Mouse (Mus musculus) cerebellum, adult 2 months (tissue): ENCODE data around the gene Ganc. TPM values are rescaled to one million over a fixed set of nuclear protein-coding genes. Genes with fewer than 3 reads are reported as not detected.

ENCODE experiments used
- DNase-seq, 2 experiments: peaks; one replicate each; pipeline ENCODE4 v3.0.0; 2021
- H3K27ac ChIP-seq: fragments of 200-500 bp; 2 replicates; pipeline ENCODE4 v1.5.1; 2012; ENCODE audit warnings: low read length, control low read depth, inconsistent platforms; ENCODE audit not compliant: insufficient read depth
- H3K27me3 ChIP-seq: fragments of 200-500 bp; 2 replicates; pipeline ENCODE4 v1.6.1; 2012; ENCODE audit warnings: inconsistent platforms, mild to moderate bottlenecking, low read length, moderate library complexity; ENCODE audit not compliant: control insufficient read depth, insufficient read depth
- H3K4me1 ChIP-seq: fragments of 200-500 bp; 2 replicates; pipeline ENCODE4 v1.6.1; 2011; ENCODE audit warnings: low read length; ENCODE audit not compliant: control insufficient read depth, insufficient read depth
- H3K4me3 ChIP-seq: fragments of 200-500 bp; replicated peaks from 2 replicates; pipeline ENCODE3; 2011; ENCODE audit warnings: mild to moderate bottlenecking, low read depth, low read length, control low read depth; ENCODE audit not compliant: insufficient read depth
- CTCF ChIP-seq: fragments of 200-500 bp; IDR thresholded peaks from 2 replicates; pipeline ENCODE4 v1.5.1; 2011; ENCODE audit warnings: low read depth, mild to moderate bottlenecking, control low read depth, low read length, moderate library complexity, borderline replicate concordance; ENCODE audit not compliant: insufficient read depth
- POLR2A ChIP-seq: fragments of 200-500 bp; IDR thresholded peaks from 2 replicates; pipeline ENCODE4 v1.6.1; 2011; ENCODE audit warnings: low read length, control low read depth, borderline replicate concordance; ENCODE audit not compliant: insufficient read depth
- WGBS: fragments of 180-500 bp; shearing (Covaris S2); methylation state at CpG from one replicate; pipeline ENCODE4 v1.1.7; 2018; 5-methylcytosine and 5-hydroxymethylcytosine counted together
- polyA plus RNA-seq: library from polyadenylated mRNA; depleted of rRNA; stranded (reverse); fragments of >200 nt; gene quantifications from 2 replicates; pipeline ENCODE4 v1.2.3, GENCODE M21; 2012

Ganc gene
- polyA plus RNA-seq, 1 experiment, result 13.6 TPM

- Histone ChIP-seq H3K27ac (no peak within 1 kb of the TSS), H3K4me1 (no peaks in the 10 kb centered on the region), H3K4me3 (no peak within 1 kb of the TSS), H3K27me3 (no peaks in the 10 kb centered on the region)
- WGBS, result 78% methylated on average over 4 of the region's 4 CpGs
- DNase-seq, result no peak
- TF ChIP-seq CTCF, result no peak
Measured at GRCm38 (mm10) chr2:120455719-120456118, 52.0 kb downstream of the Ganc start, which contains the start of gene Capn3. Gene Capn3 (plus strand): TSS chr2:120456019.

- H3K4me1 ChIP-seq, result no peaks in the 10 kb centered on the region
- no peaks in the 10 kb centered on the region for H3K27me3 ChIP-seq
- TF ChIP-seq CTCF (no peak), POLR2A (no peak)
- no peak for DNase-seq
- WGBS, result 79% methylated on average over 4 of the region's 4 CpGs
- H3K27ac ChIP-seq, result no peak overlapping the region
- no peak overlapping the region for H3K4me3 ChIP-seq
Measured at GRCm38 (mm10) chr2:120460216-120460615, 56.5 kb downstream of the Ganc start.

GRCm38 (mm10) chr2:120463328-120463727 is 59.6 kb downstream of the Ganc start:
- no peak overlapping the region for H3K4me3 ChIP-seq
- DNase-seq, result no peak
- no peaks in the 10 kb centered on the region for H3K4me1 ChIP-seq
- 88% methylated on average over 7 of the region's 7 CpGs for WGBS
- H3K27me3 ChIP-seq, result no peaks in the 10 kb centered on the region
- H3K27ac ChIP-seq, result no peak overlapping the region
- TF ChIP-seq POLR2A (no peak), CTCF (no peak)

- Histone ChIP-seq H3K4me3 (no peak overlapping the region), H3K4me1 (no peaks in the 10 kb centered on the region), H3K27ac (no peak overlapping the region), H3K27me3 (no peaks in the 10 kb centered on the region)
- TF ChIP-seq POLR2A, result no peak
- TF ChIP-seq CTCF, result no peak
- DNase-seq, result no peak
- 57% methylated on average over 8 of the region's 8 CpGs for WGBS
Measured at GRCm38 (mm10) chr2:120464091-120464490, 60.4 kb downstream of the Ganc start.

GRCm38 (mm10) chr2:120464732-120465396 is 61.2 kb downstream of the Ganc start:
- H3K4me3 ChIP-seq, result no peak overlapping the region
- no peaks in the 10 kb centered on the region for H3K4me1 ChIP-seq
- H3K27me3 ChIP-seq, result no peaks in the 10 kb centered on the region
- no peak for TF ChIP-seq POLR2A
- TF ChIP-seq CTCF, result no peak
- no peak overlapping the region for H3K27ac ChIP-seq
- DNase-seq, result no peak
- WGBS, result 96% methylated on average over 2 of the region's 2 CpGs

- no peak for TF ChIP-seq CTCF
- TF ChIP-seq POLR2A, result no peak
- Histone ChIP-seq H3K27ac (no peak overlapping the region), H3K4me3 (no peak overlapping the region), H3K4me1 (no peaks in the 10 kb centered on the region), H3K27me3 (no peaks in the 10 kb centered on the region)
- WGBS, result 89% methylated on average over 5 of the region's 5 CpGs
- no peak for DNase-seq
Measured at GRCm38 (mm10) chr2:120465397-120465785, 61.7 kb downstream of the Ganc start.

GRCm38 (mm10) chr2:120468011-120468410 is 64.3 kb downstream of the Ganc start:
- H3K27me3 ChIP-seq, result no peaks in the 10 kb centered on the region

GRCm38 (mm10) chr2:120469220-120469619 is 65.5 kb downstream of the Ganc start:
- WGBS, result 93% methylated on average over 3 of the region's 3 CpGs
- no peak overlapping the region for H3K27ac ChIP-seq
- no peaks in the 10 kb centered on the region for H3K27me3 ChIP-seq
- H3K4me3 ChIP-seq, result no peak overlapping the region
- TF ChIP-seq CTCF (no peak), POLR2A (no peak)
- no peak for DNase-seq
- peaks cover 5% of the 10 kb centered on the region; the same call in 1 of the 2 replicates for H3K4me1 ChIP-seq

More at GRCm38 (mm10) chr2:120468011-120468410, 64.3 kb downstream of the Ganc start:
- H3K27ac ChIP-seq, result no peak overlapping the region
- DNase-seq, result no peak
- no peak overlapping the region for H3K4me3 ChIP-seq
- TF ChIP-seq POLR2A (no peak), CTCF (no peak)
- H3K4me1 ChIP-seq, result peaks cover 5% of the 10 kb centered on the region; the same call in 1 of the 2 replicates

- Histone ChIP-seq H3K4me1 (peaks cover 5% of the 10 kb centered on the region; the same call in 1 of the 2 replicates), H3K27me3 (no peaks in the 10 kb centered on the region), H3K4me3 (no peak overlapping the region), H3K27ac (no peak overlapping the region)
- DNase-seq, result no peak
- WGBS, result 91% methylated on average over 10 of the region's 10 CpGs
- TF ChIP-seq CTCF (no peak), POLR2A (no peak)
Measured at GRCm38 (mm10) chr2:120469715-120470114, 66.0 kb downstream of the Ganc start.
